Mouse (Mus musculus) left cerebral cortex, adult 6 months (tissue): ENCODE data around the gene Kif12. TPM values are rescaled to one million over a fixed set of nuclear protein-coding genes. Genes with fewer than 3 reads are reported as not detected.

Experiments
- long read RNA-seq, 2 experiments: library from polyadenylated mRNA; unstranded; transcript quantifications; one replicate each; pipeline ENCODE4 v2.0.0; 2019 to 2020
- polyA plus RNA-seq: library from polyadenylated mRNA; unstranded; fragments of <200 nt; fragmentation: Nextera tagmentation; gene quantifications from 2 replicates; pipeline ENCODE4 v1.2.3, GENCODE M21; 2021

Kif12 gene
- polyA plus RNA-seq, result not detected in 2 replicates
- long read RNA-seq, experiment 1, result 0 reads
- long read RNA-seq, experiment 2, result 0 reads

GRCm38 (mm10) chr4:63171969-63172685, at the start of gene Kif12:
Gene Kif12 (minus strand): TSS chr4:63172131.

GRCm38 (mm10) chr4:63213907-63214621, 42.1 kb upstream of the Kif12 start, which contains the start of gene Col27a1:
Gene Col27a1 (plus strand): TSS chr4:63214004.

GRCm38 (mm10) chr4:63154699-63155098, 17.2 kb downstream of the Kif12 start, which contains the start of gene Ambp:
Gene Ambp (minus strand): TSS chr4:63154799.

Other genes starting within 250 kb of the Kif12 start
- 1.0 and 1.3 TPM in 2 replicates for gene Zfp618, start 206.6 kb downstream of the Kif12 start, polyA plus RNA-seq
- gene Ambp, start 17.3 kb downstream of the Kif12 start, polyA plus RNA-seq, result not detected in 2 replicates
- 0.23 and 0.37 TPM in 2 replicates for gene Col27a1, start 41.9 kb upstream of the Kif12 start, polyA plus RNA-seq
- not detected in 2 replicates for gene Orm1, start 172.4 kb upstream of the Kif12 start, polyA plus RNA-seq
- gene Orm3, start 184.0 kb upstream of the Kif12 start, polyA plus RNA-seq, result not detected in 2 replicates
- gene Orm2, start 190.3 kb upstream of the Kif12 start, polyA plus RNA-seq, result not detected in 2 replicates
- 0.72 and 0.83 TPM in 2 replicates for gene Akna, start 231.2 kb upstream of the Kif12 start, polyA plus RNA-seq